Mouse (Mus musculus) intestine, postnatal 0 days (tissue): Measurements from ENCODE around the gene Ubqlnl. TPM values are rescaled to one million over a fixed set of nuclear protein-coding genes. Genes with fewer than 3 reads are reported as not detected.

ENCODE experiments used
- ATAC-seq: fragments of 200-750 bp; cut with Nextera tagmentation; 2 replicates; pipeline ENCODE4 v1.8.0; 2017; ENCODE audit warnings: mild to moderate bottlenecking, moderate TSS enrichment, moderate library complexity
- H3K27ac ChIP-seq: fragments of 300-500 bp; sonication (generic); 2 replicates; pipeline ENCODE4 v1.5.1; 2014; ENCODE audit warnings: mild to moderate bottlenecking, low read depth, low read length, moderate library complexity
- H3K27me3 ChIP-seq: fragments of 300-500 bp; sonication (generic); replicated peaks from 2 replicates; pipeline ENCODE4 v1.6.1; 2014; ENCODE audit warnings: low read length, mixed read lengths; ENCODE audit not compliant: control insufficient read depth, insufficient read depth
- H3K36me3 ChIP-seq: fragments of 300-500 bp; sonication (generic); 2 replicates; pipeline ENCODE4 v1.6.1; 2014; ENCODE audit warnings: mild to moderate bottlenecking, moderate library complexity; ENCODE audit not compliant: control insufficient read depth, insufficient read depth
- H3K4me1 ChIP-seq: fragments of 300-500 bp; sonication (generic); replicated peaks from 2 replicates; pipeline ENCODE4 v1.6.1; 2014; ENCODE audit warnings: antibody characterized with exemption, low read length, mixed read lengths; ENCODE audit not compliant: control insufficient read depth, insufficient read depth
- H3K4me2 ChIP-seq: fragments of 300-500 bp; sonication (generic); replicated peaks from 2 replicates; pipeline ENCODE4 v1.6.1; 2014; ENCODE audit warnings: low read depth, mild to moderate bottlenecking, moderate library complexity
- H3K4me3 ChIP-seq: fragments of 300-500 bp; sonication (generic); 2 replicates; pipeline ENCODE4 v1.5.1; 2014; ENCODE audit warnings: low read depth, low read length
- H3K9ac ChIP-seq: fragments of 300-500 bp; sonication (generic); 2 replicates; pipeline ENCODE4 v1.6.1; 2014; ENCODE audit warnings: mild to moderate bottlenecking, low read depth, low read length
- H3K9me3 ChIP-seq: fragments of 300-500 bp; sonication (generic); 2 replicates; pipeline ENCODE4 v1.6.1; 2016; ENCODE audit warnings: mixed run types; ENCODE audit not compliant: control insufficient read depth
- CTCF ChIP-seq: sonication (generic); IDR thresholded peaks from 2 replicates; pipeline ENCODE4 v1.5.1; 2016; ENCODE audit warnings: low read depth, mild to moderate bottlenecking, control low read depth, antibody characterized with exemption, moderate library complexity
- WGBS: fragments of 180-500 bp; shearing (Covaris S2); extraction: QIAGEN DNeasy Blood & Tissue Kit; methylation state at CpG from one replicate; pipeline ENCODE4 v1.1.7; 2014; 5-methylcytosine and 5-hydroxymethylcytosine counted together
- polyA plus RNA-seq: library from polyadenylated mRNA; unstranded; fragments of >200 nt; fragmentation: Nextera tagmentation; extraction: Ambion mirVana; gene quantifications from 2 replicates; pipeline ENCODE4 v1.2.1, GENCODE M21; 2015

Ubqlnl gene
- polyA plus RNA-seq, 1 experiment from 2014 or later = not detected

DNA sequence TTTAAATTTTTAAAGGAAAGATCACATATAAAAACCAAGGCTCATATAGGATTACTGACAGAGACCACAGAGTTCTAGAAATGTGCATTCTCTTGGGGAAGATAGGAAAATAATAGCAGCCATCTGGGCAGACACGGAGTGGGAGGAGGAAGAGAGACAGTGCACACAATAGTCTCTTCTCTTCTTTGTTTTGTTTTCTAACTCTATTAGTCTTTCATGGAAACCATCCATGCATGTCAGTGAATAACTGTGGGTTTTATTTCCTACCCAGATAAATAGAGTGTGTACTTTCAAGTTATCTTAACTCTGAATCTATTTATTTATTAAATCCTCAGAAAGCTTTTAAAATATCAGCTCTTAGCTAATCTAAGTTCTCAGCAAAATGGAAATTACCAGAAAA is 24.7 kb upstream of the Ubqlnl start:
- Histone ChIP-seq H3K27me3 (no peaks in the 10 kb centered on the region), H3K9me3 (no peaks in the 10 kb centered on the region), H3K36me3 (no peaks in the 10 kb centered on the region), H3K27ac (no peak overlapping the region), H3K9ac (no peak overlapping the region), H3K4me3 (no peak overlapping the region), H3K4me2 (no peak overlapping the region), H3K4me1 (no peaks in the 10 kb centered on the region)
- no peak for ATAC-seq
- WGBS = 71% methylated on average over 1 of the region's 1 CpGs
- no peak for TF ChIP-seq CTCF

DNA sequence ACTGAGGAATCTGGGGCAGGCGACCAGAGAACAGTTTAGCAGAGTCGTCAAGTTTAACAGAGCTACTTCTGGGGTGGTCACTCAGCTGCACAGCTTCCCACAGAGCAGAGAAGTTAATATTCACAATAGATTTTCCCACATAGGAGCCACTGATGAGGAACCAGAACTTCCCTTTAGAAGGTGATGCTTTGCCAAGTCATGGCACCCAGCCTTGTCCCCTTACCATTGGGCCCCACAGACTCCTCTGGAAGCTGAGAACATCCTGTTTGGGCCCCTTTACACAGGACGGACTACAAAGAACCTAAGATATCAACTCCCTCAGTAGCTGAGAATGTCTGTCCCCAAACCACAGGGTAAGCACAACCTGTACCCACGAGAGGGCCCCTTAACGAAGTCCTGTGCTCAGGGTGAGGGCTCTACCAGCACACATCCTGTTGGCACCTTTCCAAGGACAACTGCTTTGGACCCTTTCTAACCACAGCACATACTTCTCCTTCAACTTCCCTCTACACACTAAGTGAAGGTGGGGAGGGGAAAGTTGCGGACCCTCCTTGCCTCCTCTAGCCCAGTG is 19.4 kb upstream of the Ubqlnl start:
- ATAC-seq = no peak
- no peak overlapping the region for H3K27ac ChIP-seq
- no peak overlapping the region for H3K9ac ChIP-seq
- no peak overlapping the region for H3K4me3 ChIP-seq
- H3K36me3 ChIP-seq = no peaks in the 10 kb centered on the region
- TF ChIP-seq CTCF = no peak
- no peaks in the 10 kb centered on the region for H3K4me1 ChIP-seq
- H3K27me3 ChIP-seq = no peaks in the 10 kb centered on the region
- H3K4me2 ChIP-seq = no peak overlapping the region
- no peaks in the 10 kb centered on the region for H3K9me3 ChIP-seq
- 65% methylated on average over 6 of the region's 6 CpGs for WGBS

DNA sequence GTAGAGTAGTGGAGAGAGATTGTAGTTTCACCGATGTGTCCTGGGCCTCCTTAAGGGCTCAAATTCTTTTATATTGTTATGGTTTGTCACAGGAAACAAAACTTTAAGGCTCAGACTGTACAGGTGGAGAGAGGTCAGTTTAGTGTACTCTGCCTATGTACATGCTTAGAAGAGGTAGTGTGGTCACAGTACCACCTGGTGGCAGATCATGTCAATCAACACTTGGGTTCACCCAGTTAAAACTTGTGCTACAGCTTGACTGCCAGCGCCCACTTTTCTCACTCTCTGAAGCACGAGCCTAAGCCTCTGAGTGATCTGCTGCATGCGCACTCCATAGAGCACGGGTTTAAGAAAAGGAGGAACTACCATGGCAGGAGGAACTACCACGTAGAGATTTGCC is 16.7 kb upstream of the Ubqlnl start:
- Histone ChIP-seq H3K27ac (no peak overlapping the region), H3K4me1 (no peaks in the 10 kb centered on the region), H3K9me3 (no peaks in the 10 kb centered on the region), H3K27me3 (no peaks in the 10 kb centered on the region), H3K9ac (no peak overlapping the region), H3K36me3 (no peaks in the 10 kb centered on the region), H3K4me2 (no peak overlapping the region), H3K4me3 (no peak overlapping the region)
- ATAC-seq = no peak
- 69% methylated on average over 6 of the region's 6 CpGs for WGBS
- peak; percentile 12; the same call in 1 of the 2 replicates for TF ChIP-seq CTCF

DNA sequence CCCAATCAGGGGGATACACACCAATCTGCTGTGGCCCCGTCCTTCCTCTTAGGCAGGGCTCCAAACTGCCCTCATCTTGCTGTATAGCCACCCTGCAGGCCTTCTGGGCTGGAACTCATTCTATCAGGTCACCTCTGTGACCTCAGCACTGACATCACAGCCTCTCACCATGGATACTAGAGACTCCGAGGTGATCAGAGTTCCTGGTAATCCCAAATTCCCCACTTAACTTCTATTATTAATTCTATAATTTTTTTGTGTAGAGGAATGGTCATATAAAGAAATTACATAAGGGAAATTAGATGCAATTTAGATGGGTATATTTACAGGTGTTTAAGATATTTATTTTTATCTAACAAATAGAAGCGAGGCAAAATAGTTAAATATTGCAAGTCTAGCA is 7.2 kb downstream of the Ubqlnl start, which contains the start of gene Ubqln3:
Ubqln3 (minus strand) TSS at position 101 of the 400 bp plus-strand sequence.
- no peaks in the 10 kb centered on the region for H3K9me3 ChIP-seq
- 78% methylated on average over 3 of the region's 3 CpGs for WGBS

DNA sequence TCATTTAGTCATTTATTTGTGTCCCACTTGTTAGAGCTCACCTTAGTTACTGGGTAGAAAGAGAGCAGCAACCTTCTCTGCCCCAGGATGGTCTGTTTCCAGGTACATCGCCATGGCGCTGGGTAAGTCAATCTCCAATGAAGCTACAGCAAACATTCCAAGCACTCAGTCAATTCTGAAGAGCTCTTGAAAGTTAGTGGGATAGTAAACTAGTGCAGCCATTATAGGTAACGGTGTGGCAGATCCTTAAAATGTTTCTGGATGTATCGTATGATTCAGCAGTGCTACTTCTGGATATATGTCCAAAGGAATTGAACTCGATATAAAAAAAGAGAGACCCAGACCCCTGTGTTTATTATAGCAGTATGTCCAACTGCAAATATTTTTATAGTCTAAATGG is 13.1 kb downstream of the Ubqlnl start, which contains the start of gene Olfr643:
Olfr643 (minus strand) TSS at position 101 of the 400 bp plus-strand sequence.
- no peaks in the 10 kb centered on the region for H3K27me3 ChIP-seq
- H3K9me3 ChIP-seq = no peaks in the 10 kb centered on the region
- H3K9ac ChIP-seq = no peak within 1 kb of the TSS
- H3K4me3 ChIP-seq = no peak within 1 kb of the TSS
- 77% methylated on average over 5 of the region's 5 CpGs for WGBS
- H3K4me1 ChIP-seq = no peaks in the 10 kb centered on the region
- H3K4me2 ChIP-seq = no peak within 1 kb of the TSS
- no peak for TF ChIP-seq CTCF
- no peak within 1 kb of the TSS for H3K27ac ChIP-seq
- H3K36me3 ChIP-seq = no peaks in the 10 kb centered on the region
- no peak for ATAC-seq

More for the DNA sequence above, 7.2 kb downstream of the Ubqlnl start, which contains the start of gene Ubqln3:
- Histone ChIP-seq H3K4me3 (no peak within 1 kb of the TSS), H3K27me3 (no peaks in the 10 kb centered on the region), H3K9ac (no peak within 1 kb of the TSS), H3K36me3 (no peaks in the 10 kb centered on the region), H3K27ac (no peak within 1 kb of the TSS), H3K4me2 (no peak within 1 kb of the TSS), H3K4me1 (no peaks in the 10 kb centered on the region)
- no peak for ATAC-seq
- no peak for TF ChIP-seq CTCF

DNA sequence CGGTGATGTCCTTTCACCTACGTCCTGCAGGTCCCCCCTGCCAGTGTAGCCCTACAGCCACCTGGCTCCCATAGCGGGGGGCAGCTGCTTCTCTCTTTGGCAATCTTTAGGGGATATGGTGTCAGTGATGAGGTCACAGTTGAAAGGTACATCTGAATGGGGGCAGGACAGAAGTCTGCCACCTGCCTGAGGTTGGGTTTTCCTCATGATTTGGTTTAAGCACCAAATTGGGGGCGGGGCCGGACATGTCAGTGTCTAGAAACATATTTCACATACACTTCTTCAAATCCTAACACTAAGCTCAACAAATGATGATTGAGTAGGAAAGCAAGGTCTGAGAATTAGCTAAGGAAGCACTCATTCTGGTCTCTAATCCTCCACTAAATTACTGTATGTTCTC is 20.6 kb downstream of the Ubqlnl start, which contains the start of gene Ubqln5:
Ubqln5 (minus strand) TSS at position 101 of the 400 bp plus-strand sequence.
- no peak within 1 kb of the TSS for H3K27ac ChIP-seq
- no peaks in the 10 kb centered on the region for H3K4me1 ChIP-seq
- no peak within 1 kb of the TSS for H3K9ac ChIP-seq
- H3K4me2 ChIP-seq = no peak within 1 kb of the TSS
- no peak for ATAC-seq
- no peak for TF ChIP-seq CTCF
- H3K27me3 ChIP-seq = no peaks in the 10 kb centered on the region
- no peaks in the 10 kb centered on the region for H3K9me3 ChIP-seq
- WGBS = 91% methylated on average over 5 of the region's 5 CpGs
- H3K36me3 ChIP-seq = no peaks in the 10 kb centered on the region
- no peak within 1 kb of the TSS for H3K4me3 ChIP-seq

DNA sequence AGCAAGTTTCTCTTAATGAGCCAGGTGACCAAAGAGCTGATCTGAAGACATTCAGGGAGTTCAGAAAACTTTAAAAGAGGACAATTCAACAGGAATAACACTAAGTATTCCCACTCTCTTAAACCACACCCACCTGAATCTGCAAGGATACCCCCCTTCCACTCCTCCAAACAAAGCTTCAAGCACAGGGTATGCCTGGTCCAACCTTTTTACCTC is 45.7 kb downstream of the Ubqlnl start, which contains the start of gene Olfr646:
Olfr646 (plus strand) TSS at position 117 of the 216 bp plus-strand sequence.
- ATAC-seq = no peak
- Histone ChIP-seq H3K4me3 (no peak within 1 kb of the TSS), H3K9me3 (no peaks in the 10 kb centered on the region)

More for the DNA sequence above, 45.7 kb downstream of the Ubqlnl start, which contains the start of gene Olfr646:
- Histone ChIP-seq H3K4me2 (no peak within 1 kb of the TSS), H3K27ac (no peak within 1 kb of the TSS), H3K36me3 (no peaks in the 10 kb centered on the region), H3K9ac (no peak within 1 kb of the TSS), H3K4me1 (no peaks in the 10 kb centered on the region), H3K27me3 (no peaks in the 10 kb centered on the region)
- no peak for TF ChIP-seq CTCF
